Mouse (Mus musculus): ENCODE data around the gene Ank2.

- TF ChIP-seq CTCF (IDR thresholded peaks at IDR 0.05; ENCODE audit: low read depth, low read length) (no peak), POLR2A (IDR thresholded peaks at IDR 0.05; ENCODE audit: borderline replicate concordance, low read depth, low read length) (no peak)
Observed at GRCm38 (mm10) chr3:127148648-127149047, 350.5 kb downstream of the Ank2 start.
